Mouse (Mus musculus) effector memory CD4-positive, alpha-beta T cell, adult 7 months (primary cell): ENCODE results near the gene Popdc3. TPM values are rescaled to one million over a fixed set of nuclear protein-coding genes. Genes with fewer than 3 reads are reported as not detected.

Experiments
- polyA plus RNA-seq: library from polyadenylated mRNA; unstranded; fragments of 100-300 nt; shearing (Covaris generic); gene quantifications from one replicate; pipeline ENCODE4 v1.2.1, GENCODE M21; 2017

Popdc3 gene
- polyA plus RNA-seq: not detected

GRCm38 (mm10) chr10:45177798-45178197, at the start of gene Popdc3:
Gene Popdc3, plus strand, starts transcription at chr10:45178098.

DNA sequence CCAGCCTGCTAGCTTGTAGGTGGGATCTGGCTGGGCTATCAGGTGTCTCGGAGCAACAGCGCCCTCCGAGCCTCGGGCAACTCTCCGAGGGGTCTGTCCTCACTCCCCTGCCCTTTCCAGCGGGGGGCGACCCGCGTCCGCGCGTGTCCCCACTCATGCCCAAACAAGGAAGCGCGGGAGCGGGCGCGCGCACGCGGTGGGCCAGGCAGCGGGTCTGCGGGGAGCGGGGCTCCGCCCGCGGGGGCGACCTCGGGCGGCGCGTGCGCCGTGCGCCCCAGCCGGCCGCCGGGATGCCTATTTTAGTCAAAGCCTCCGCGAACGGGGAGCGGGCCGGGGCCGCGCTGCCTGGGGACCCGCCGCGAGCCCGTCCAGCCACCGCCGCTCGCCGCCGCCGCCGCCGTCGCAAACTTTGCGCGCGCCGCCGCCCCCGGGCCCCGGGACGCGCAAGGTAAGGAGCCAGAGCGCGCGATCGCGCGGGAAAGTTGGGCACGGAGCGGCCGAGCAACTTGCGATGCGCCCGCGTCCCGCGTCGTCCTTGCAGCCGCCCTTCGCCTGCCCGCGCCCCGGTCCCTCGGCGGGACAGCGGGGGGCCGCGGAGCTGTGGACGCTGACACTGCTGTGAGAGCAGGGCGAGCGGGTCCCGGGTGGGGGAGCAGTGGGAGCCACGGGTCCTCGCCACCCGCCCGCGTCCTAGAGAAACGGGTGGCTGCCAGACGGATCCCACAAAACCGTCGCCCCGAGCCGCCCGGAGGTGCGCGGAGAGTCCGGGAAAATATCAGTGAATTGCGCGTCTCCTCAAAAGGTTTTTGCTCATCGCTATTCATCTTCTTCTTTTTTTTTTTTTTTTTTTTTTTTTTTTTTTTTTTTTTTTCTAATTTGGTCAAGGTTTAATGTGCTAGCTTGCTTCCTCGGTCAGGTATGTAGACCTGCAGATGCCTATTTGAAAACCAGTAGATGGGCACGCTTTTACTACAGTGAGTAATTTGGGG, 157.8 kb downstream of the Popdc3 start, which contains the start of gene Bves:
TSS of gene Bves (plus strand) at position 339 of the 989 bp plus-strand sequence.

Other genes with a start within 250 kb of the Popdc3 start
- 9.3 TPM for gene Prep, start 110.9 kb upstream of the Popdc3 start, polyA plus RNA-seq
- gene Bves, start 157.7 kb downstream of the Popdc3 start, polyA plus RNA-seq: not detected